Mouse (Mus musculus): Measurements from ENCODE around the gene Lbhd2.

- TF ChIP-seq E2F4 (IDR thresholded peaks at IDR 0.05; ENCODE audit: borderline replicate concordance, low read depth, low read length) (no peak), POLR2A (IDR thresholded peaks at IDR 0.05; ENCODE audit: control insufficient read depth in 1 of 2, insufficient read depth in 1 of 2, low read depth in 1 of 2, low read length in 2 of 2, poor library complexity in 1 of 2) (no peak), GATA1 (IDR thresholded peaks at IDR 0.05; ENCODE audit: low read depth, low read length) (no peak), NRF1 (IDR thresholded peaks at IDR 0.05; ENCODE audit: insufficient read depth, low read depth, low read length, poor library complexity, severe bottlenecking) (no peak), ZC3H11A (IDR thresholded peaks at IDR 0.05; ENCODE audit: low read depth, low read length) (no peak), CHD2 (IDR thresholded peaks at IDR 0.05; ENCODE audit: low read length) (no peak), MYC (IDR thresholded peaks at IDR 0.05; ENCODE audit: low read depth, low read length) (no peak)
Observed at GRCm38 (mm10) chr12:111367065-111367464, 39.5 kb upstream of the Lbhd2 start.

All from MEL (cell line).